8 mouse cellular contexts compared by ENCODE assay signal in the genomic region with DNA sequence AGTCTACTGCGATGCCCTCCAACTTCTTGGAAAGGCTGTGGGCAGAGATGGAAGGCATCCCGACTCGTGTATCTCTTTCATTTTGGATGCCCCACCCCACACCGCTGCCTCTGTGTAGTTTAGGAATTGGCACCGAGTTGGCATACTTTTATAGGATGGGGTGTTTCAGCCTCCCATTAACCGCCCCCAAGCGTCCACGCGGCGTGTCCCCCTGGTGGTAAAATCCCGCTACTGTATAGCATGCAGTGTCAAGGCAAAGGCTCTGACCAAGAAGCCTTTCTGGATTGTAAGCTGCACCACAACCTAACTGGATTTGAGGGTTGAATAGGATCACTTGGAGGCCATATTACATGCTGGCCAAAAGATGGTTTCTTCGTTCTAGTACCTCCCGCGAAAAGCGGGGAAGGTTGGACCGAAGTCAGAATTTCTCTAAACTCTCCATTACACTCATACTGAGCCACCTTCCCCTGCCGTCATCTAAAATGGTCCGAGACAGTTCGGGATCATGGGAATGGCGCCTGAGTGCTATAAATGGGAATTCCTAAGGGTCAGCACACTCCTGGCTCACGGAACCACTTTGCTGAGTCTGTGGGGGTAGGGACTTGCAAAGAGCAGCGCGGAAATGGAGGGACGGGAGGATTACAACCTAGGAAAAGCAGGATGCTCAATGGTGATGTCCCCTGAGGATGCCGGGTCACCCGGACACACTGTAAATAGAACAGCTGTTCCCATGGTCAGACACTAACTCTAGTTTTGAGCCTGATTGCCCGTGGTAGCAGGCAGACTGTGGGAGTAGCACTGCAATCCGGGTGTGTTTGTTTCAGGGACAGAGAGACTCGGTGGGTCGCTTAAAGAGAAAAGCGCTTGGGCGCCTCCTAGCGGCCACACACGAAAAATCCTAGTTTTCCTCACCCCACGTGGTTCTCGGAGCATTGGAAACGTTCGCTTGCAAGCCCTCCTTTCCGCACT. TPM values are rescaled to one million over a fixed set of nuclear protein-coding genes. Genes with fewer than 3 reads are reported as not detected.
DNase-seq lines count a peak whose midpoint lies in the region; ATAC-seq lines count a peak whose summit lies in the region.

No protein-coding gene starts in this region.

- 2% methylated on average over 39 of the region's 39 CpGs for WGBS in limb, embryonic 12.5 days
- WGBS in midbrain, embryonic 13.5 days: 1% methylated on average over 39 of the region's 39 CpGs

- H3K9ac ChIP-seq in limb, embryonic 12.5 days (replicated peaks): no peak overlapping the region; the same call in none of the 2 replicates
- H3K9ac ChIP-seq in midbrain, embryonic 13.5 days (replicated peaks): peak overlapping the region; percentile 19; the same call in 1 of the 2 replicates

- peak; percentile 58; the same call in 1 of the 2 replicates for ATAC-seq in limb, embryonic 12.5 days (ENCODE audit: insufficient number of reproducible peaks, insufficient read depth, low FRiP score, low TSS enrichment, low read depth)
- ATAC-seq in midbrain, embryonic 13.5 days: peak; percentile 75

- H3K4me2 ChIP-seq in limb, embryonic 12.5 days: peak overlapping the region; percentile 56
- H3K4me2 ChIP-seq in midbrain, embryonic 13.5 days (replicated peaks): peak overlapping the region; percentile 51

- H3K27ac ChIP-seq in limb, embryonic 12.5 days: no peak overlapping the region
- H3K27ac ChIP-seq in midbrain, embryonic 13.5 days: no peak overlapping the region

- H3K4me3 ChIP-seq in limb, embryonic 12.5 days (replicated peaks): peak overlapping the region; percentile 34
- H3K4me3 ChIP-seq in midbrain, embryonic 13.5 days (replicated peaks): peak overlapping the region; percentile 28

- H3K4me1 ChIP-seq in limb, embryonic 12.5 days (replicated peaks): no peaks in the 10 kb centered on the region; the same call in 1 of the 2 replicates
- peaks cover 18% of the 10 kb centered on the region for H3K4me1 ChIP-seq in midbrain, embryonic 13.5 days (replicated peaks)

- H3K9me3 ChIP-seq in limb, embryonic 12.5 days: no peaks in the 10 kb centered on the region
- no peaks in the 10 kb centered on the region for H3K9me3 ChIP-seq in midbrain, embryonic 13.5 days

- peak; percentile 48 for DNase-seq in ovary, postnatal 14 days (ENCODE audit: low spot score)
- DNase-seq in ovary, postnatal 10 days (ENCODE audit: low spot score): no peak
- peak; percentile 41 for DNase-seq in cerebellum, adult 9-11 months
- DNase-seq in frontal cortex, postnatal 10 days (ENCODE audit: low spot score in 2 of 2): peak; percentile 64 to 76
- peak; percentile 82 for DNase-seq in induced T-regulatory cell, adult 2 months (ENCODE audit: low read depth)
- peak; percentile 28 to 67 for DNase-seq in spleen, postnatal 10 days (ENCODE audit: low spot score in 2 of 2)

- peaks cover 91% of the 10 kb centered on the region for H3K27me3 ChIP-seq in limb, embryonic 12.5 days
- peaks cover 92% of the 10 kb centered on the region for H3K27me3 ChIP-seq in midbrain, embryonic 13.5 days

- H3K36me3 ChIP-seq in limb, embryonic 12.5 days: no peaks in the 10 kb centered on the region
- no peaks in the 10 kb centered on the region for H3K36me3 ChIP-seq in midbrain, embryonic 13.5 days

RNA-seq across cellular contexts. Expression of a gene that starts 15.7 kb away (rescaled TPM):
- not detected in 2 replicates for polyA plus RNA-seq in limb, embryonic 12.5 days (2016; fragmentation: Nextera tagmentation; extraction: Ambion mirVana)
- 8.7 and 10.5 TPM in 2 replicates for polyA plus RNA-seq in midbrain, embryonic 13.5 days (2015; fragmentation: Nextera tagmentation; extraction: Ambion mirVana)
